Mouse (Mus musculus): ENCODE measurements around the gene Zfp827. TPM values are rescaled to one million over a fixed set of nuclear protein-coding genes. Genes with fewer than 3 reads are reported as not detected.

Zfp827 gene
- polyA plus RNA-seq, 1 experiment from 2014 or later = 5.8 TPM

DNA sequence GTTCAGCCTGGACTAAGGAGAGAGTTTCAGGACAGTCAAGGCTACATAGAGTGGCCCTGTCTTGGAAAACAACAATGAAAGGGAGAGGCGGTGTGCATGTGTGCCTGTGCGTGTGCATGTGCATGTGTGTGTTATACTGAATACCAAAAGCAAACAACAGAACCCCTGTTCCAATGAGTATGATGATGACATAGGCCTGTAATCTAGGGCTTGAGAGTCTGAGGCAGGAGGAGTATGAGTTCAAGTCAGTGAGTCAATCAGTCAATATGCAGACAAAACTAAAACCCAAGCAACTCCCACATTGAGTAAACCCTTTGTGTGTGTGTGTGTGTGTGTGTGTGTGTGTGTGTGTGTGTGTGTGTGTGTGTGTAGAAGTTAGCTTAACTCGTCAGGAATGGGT lies 13.2 kb downstream of the Zfp827 start:
- H3K4me1 ChIP-seq = peaks cover 5% of the 10 kb centered on the region; the same call in 1 of the 2 replicates
- H3K36me3 ChIP-seq = peaks cover 27% of the 10 kb centered on the region
- no peak overlapping the region for H3K4me3 ChIP-seq
- DNase-seq (ENCODE audit: low spot score) = no peak
- H3K27me3 ChIP-seq (ENCODE audit: insufficient read depth, poor library complexity, severe bottlenecking) = no peaks in the 10 kb centered on the region
- WGBS = 81% methylated on average over 3 of the region's 3 CpGs
- no peaks in the 10 kb centered on the region for H3K9me3 ChIP-seq
- H3K27ac ChIP-seq = no peak overlapping the region

DNA sequence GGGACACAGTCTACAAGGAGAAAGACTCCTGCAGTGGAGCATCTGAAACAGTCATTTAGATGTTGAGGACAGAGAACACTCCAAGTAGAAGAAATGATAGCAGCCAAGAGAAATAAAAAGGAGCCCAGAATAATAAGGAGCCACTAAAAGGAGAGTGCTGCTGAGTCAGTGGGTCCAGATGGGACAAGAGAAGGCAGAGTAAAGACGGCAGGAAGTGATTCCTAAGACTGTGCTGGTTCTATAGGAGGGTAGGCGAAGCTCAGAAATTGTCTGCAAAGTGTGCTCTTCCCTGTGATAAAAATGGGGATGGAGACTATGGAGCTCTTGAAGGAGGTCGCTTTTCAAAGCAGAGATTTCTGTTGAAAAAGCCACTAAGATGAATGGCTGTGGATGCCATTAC lies 14.0 kb downstream of the Zfp827 start:
- Histone ChIP-seq H3K4me1 (0 out of 2 replicates have a peak, but pooled peaks cover 5% of the 10 kb centered on the region), H3K27ac (no peak overlapping the region), H3K9me3 (no peaks in the 10 kb centered on the region), H3K4me3 (no peak overlapping the region), H3K36me3 (peaks cover 27% of the 10 kb centered on the region), H3K27me3 (ENCODE audit: insufficient read depth, poor library complexity, severe bottlenecking) (no peaks in the 10 kb centered on the region)
- WGBS = 75% methylated on average over 3 of the region's 3 CpGs
- no peak for DNase-seq (ENCODE audit: low spot score)

DNA sequence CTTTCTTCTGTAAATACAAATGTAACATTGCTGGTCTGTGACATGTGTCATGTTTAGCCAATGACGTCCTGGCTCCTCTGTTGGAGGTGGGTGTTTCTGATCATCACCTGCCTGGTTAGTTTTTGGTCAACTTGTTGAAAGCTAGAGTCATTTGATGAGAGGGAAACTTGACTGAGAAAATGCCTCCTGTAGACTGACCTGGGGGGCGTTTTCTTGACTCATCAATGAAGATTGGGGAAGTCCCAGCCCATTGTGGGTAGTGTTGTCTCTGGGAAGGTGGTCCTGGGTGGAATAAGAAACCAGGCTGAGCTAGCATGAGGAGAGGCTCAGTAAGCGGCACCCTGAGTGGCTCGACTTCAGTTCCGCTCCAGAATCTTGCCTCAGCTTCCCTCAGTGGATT lies 16.4 kb downstream of the Zfp827 start:
- H3K4me3 ChIP-seq = no peak overlapping the region
- no peak for DNase-seq (ENCODE audit: low spot score)
- peaks cover 16% of the 10 kb centered on the region; the same call in 1 of the 2 replicates for H3K36me3 ChIP-seq
- H3K9me3 ChIP-seq = no peaks in the 10 kb centered on the region
- H3K27me3 ChIP-seq (ENCODE audit: insufficient read depth, poor library complexity, severe bottlenecking) = no peaks in the 10 kb centered on the region
- WGBS = 92% methylated on average over 5 of the region's 5 CpGs
- no peak overlapping the region for H3K27ac ChIP-seq
- H3K4me1 ChIP-seq = 0 out of 2 replicates have a peak, but pooled peaks cover 5% of the 10 kb centered on the region

DNA sequence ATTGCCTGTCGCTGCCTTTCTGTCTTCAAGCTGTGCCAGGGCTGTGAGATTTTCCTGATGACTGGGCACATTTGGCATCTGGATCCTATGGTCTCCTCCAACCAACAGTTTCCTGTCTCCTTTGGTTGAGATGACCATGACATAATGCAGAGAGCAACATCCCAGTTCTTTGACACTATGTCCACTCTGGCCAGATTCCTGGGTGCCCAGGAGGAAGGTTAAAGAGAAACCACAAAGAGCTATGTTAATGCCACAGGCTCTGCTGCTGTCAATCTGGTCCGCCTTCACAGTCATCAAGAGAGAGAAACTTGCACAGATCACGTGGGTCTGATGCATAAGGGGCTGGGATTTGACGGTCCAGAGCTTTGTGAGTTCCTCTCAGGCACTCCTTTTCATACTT lies 18.4 kb downstream of the Zfp827 start:
- no peaks in the 10 kb centered on the region for H3K27me3 ChIP-seq (ENCODE audit: insufficient read depth, poor library complexity, severe bottlenecking)
- DNase-seq (ENCODE audit: low spot score) = no peak
- H3K4me3 ChIP-seq = no peak overlapping the region
- H3K4me1 ChIP-seq = 0 out of 2 replicates have a peak, but pooled peaks cover 5% of the 10 kb centered on the region
- 85% methylated on average over 4 of the region's 4 CpGs for WGBS
- H3K9me3 ChIP-seq = no peaks in the 10 kb centered on the region
- H3K36me3 ChIP-seq = peaks cover 23% of the 10 kb centered on the region
- H3K27ac ChIP-seq = no peak overlapping the region

DNA sequence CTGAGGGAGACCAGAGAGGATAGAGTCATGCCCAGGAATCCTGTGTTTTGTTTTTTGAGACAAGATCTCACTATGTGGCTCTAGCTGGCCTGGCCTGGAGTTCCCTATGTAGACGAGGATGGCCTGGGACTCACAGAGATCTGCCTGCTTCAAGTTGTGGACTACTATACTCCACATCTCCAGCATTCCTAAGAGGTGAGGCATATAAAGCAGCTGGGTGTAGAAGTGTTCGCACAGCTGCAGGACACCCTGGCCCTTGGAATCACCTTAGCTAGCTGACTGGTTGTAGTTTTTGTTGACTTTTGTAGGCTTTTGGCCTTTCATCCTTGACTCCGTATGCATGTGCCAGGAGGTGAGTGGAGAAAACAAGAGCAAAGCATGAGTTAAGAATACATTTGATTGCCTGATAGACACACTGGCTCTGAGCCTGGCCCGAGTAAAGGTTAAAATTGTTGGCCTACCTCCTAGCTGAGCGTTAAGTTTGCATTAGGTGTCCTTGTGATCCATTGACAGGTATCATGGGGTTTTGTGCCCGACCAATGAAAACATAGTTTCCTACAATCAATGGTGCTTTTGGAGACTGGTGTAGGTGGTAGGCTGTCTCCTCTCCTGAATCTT lies 20.3 kb downstream of the Zfp827 start:
- WGBS = 84% methylated on average over 6 of the region's 6 CpGs
- Histone ChIP-seq H3K4me3 (no peak overlapping the region), H3K36me3 (peaks cover 32% of the 10 kb centered on the region), H3K27ac (no peak overlapping the region), H3K9me3 (no peaks in the 10 kb centered on the region), H3K27me3 (ENCODE audit: insufficient read depth, poor library complexity, severe bottlenecking) (no peaks in the 10 kb centered on the region), H3K4me1 (0 out of 2 replicates have a peak, but pooled peaks cover 5% of the 10 kb centered on the region)
- DNase-seq (ENCODE audit: low spot score) = no peak

DNA sequence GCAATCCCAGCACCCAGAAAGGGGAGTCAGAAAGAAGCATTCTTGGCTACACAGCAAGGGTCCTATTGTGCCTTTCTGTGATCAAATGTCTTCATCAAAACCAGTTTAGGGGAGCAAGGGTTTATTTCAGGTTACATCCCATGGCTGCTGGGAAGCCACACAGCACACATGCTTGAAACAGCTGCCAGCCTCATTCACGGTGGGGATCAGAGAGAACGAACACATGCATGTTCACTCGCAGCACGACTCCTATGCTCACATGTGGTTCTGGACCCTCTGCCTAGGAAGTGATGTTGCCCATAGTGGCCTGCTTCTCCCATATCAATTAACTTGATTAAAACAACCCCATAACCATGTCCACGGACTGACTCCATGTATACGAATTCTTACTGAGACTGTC lies 26.0 kb downstream of the Zfp827 start:
- Histone ChIP-seq H3K9me3 (no peaks in the 10 kb centered on the region), H3K27ac (no peak overlapping the region), H3K4me1 (peaks cover 24% of the 10 kb centered on the region), H3K36me3 (peaks cover 29% of the 10 kb centered on the region), H3K27me3 (ENCODE audit: insufficient read depth, poor library complexity, severe bottlenecking) (no peaks in the 10 kb centered on the region), H3K4me3 (no peak overlapping the region)
- DNase-seq (ENCODE audit: low spot score) = no peak
- WGBS = 95% methylated on average over 6 of the region's 6 CpGs

DNA sequence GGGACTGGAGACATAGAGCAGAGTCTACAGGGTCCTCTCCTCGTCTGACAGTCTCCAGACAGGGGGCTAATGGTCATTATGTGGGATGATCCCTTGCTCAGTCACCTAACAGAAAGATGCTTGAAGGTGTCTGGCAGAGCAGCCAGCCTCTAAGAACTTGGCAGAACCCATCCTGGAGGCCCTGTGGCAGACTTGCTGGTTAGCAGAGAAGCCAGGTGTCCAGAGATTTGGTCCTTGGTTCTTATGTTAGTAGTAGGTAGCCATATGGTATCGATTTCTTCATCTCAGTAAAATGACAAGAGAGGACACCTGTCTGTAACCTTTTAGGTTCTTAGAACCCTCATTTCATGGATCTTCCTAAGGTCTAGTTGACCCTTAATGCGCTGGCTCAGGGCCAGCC lies 28.9 kb downstream of the Zfp827 start:
- 72% methylated on average over 3 of the region's 3 CpGs for WGBS
- H3K4me3 ChIP-seq = no peak overlapping the region
- H3K9me3 ChIP-seq = no peaks in the 10 kb centered on the region
- peaks cover 40% of the 10 kb centered on the region for H3K4me1 ChIP-seq
- H3K27ac ChIP-seq = no peak overlapping the region
- no peaks in the 10 kb centered on the region for H3K27me3 ChIP-seq (ENCODE audit: insufficient read depth, poor library complexity, severe bottlenecking)
- DNase-seq (ENCODE audit: low spot score) = no peak
- H3K36me3 ChIP-seq = peaks cover 37% of the 10 kb centered on the region

DNA sequence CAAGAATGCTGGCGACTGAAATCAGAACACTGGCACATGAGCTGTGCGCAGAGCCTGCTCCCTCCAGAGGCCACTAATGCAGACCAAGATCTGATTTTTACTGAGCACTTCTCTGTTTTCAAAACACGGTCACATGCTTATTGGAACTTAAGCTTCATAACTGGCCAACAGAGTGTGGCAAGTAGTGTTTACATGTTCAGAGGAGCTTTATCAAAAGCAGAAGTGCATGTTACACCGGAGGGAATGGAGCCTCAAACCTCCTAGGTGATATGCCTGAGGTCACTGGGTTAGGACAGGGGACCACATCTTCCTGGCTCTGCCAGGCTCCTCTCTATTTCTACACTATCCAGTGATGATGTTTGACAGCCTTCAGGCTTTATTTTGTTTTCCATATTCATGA lies 31.1 kb downstream of the Zfp827 start:
- H3K4me1 ChIP-seq = peaks cover 40% of the 10 kb centered on the region
- H3K27ac ChIP-seq = 0 out of 2 replicates have a peak overlapping the region, but pooled peaks have one; percentile 22
- no peak overlapping the region for H3K4me3 ChIP-seq
- no peaks in the 10 kb centered on the region for H3K27me3 ChIP-seq (ENCODE audit: insufficient read depth, poor library complexity, severe bottlenecking)
- DNase-seq (ENCODE audit: low spot score) = no peak
- WGBS = 76% methylated on average over 4 of the region's 4 CpGs
- peaks cover 50% of the 10 kb centered on the region for H3K36me3 ChIP-seq
- H3K9me3 ChIP-seq = no peaks in the 10 kb centered on the region

DNA sequence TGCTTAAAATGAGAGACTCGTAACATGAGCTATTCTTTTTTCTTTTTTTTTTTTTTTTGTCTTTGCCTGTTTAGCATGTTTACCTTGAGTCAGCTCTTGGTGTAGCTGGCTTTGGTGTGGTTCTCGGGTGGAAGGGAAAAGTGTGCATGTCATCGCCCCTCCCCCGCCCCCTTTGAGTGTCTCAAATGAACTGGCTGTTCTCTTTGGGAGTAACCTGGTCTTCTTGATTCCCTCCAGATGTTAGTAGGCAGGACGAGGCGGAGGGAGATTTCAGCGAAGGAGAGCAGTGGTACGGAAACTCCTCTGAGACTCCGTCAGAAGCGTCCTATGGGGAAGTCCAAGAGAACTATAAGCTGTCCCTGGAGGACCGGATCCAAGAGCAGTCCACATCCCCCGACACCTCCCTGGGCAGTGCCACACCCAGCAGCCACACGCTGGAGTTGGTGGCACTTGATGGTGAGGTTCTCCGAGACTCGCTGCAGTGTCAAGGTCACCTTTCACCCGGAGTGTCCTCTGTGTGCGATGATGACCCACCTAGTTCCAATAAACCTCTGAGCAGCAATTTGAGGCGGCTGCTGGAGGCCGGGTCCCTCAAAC lies 31.9 kb downstream of the Zfp827 start:
- 73% methylated on average over 19 of the region's 19 CpGs for whole genome bisulfite sequencing
- Histone ChIP-seq H3K9me3 (no peaks in the 10 kb centered on the region), H3K4me1 (peaks cover 40% of the 10 kb centered on the region), H3K4me3 (no peak overlapping the region), H3K36me3 (peaks cover 46% of the 10 kb centered on the region), H3K27me3 (ENCODE audit: insufficient read depth, poor library complexity, severe bottlenecking) (no peaks in the 10 kb centered on the region), H3K27ac (peak overlapping the region; percentile 18; the same call in 1 of the 2 replicates)
- DNase-seq (ENCODE audit: low spot score) = no peak

DNA sequence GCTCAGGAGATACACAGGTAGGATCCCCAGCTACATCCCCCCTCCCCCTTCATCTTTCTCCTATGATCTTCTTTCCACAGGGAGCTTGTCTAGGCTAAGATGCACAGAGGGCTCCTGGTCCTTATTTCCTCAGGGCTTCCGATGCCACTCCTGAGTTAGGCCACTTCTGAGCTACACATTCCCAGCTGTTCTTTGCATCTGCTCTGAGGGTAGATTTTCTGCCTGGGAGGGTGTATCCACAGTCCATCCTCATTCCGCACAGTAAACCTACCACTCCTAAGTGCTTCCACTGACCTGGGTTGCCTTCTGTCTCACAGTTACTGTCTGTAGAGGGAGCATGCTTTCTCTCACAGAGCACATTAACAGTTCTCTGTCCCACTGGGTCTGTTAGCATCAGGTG lies 37.7 kb downstream of the Zfp827 start:
- DNase-seq (ENCODE audit: low spot score) = no peak
- Histone ChIP-seq H3K4me3 (no peak overlapping the region), H3K36me3 (peaks cover 82% of the 10 kb centered on the region), H3K9me3 (no peaks in the 10 kb centered on the region), H3K4me1 (peaks cover under 1% of the 10 kb centered on the region; the same call in 1 of the 2 replicates), H3K27ac (no peak overlapping the region), H3K27me3 (ENCODE audit: insufficient read depth, poor library complexity, severe bottlenecking) (no peaks in the 10 kb centered on the region)
- WGBS = 83% methylated on average over 2 of the region's 2 CpGs

DNA sequence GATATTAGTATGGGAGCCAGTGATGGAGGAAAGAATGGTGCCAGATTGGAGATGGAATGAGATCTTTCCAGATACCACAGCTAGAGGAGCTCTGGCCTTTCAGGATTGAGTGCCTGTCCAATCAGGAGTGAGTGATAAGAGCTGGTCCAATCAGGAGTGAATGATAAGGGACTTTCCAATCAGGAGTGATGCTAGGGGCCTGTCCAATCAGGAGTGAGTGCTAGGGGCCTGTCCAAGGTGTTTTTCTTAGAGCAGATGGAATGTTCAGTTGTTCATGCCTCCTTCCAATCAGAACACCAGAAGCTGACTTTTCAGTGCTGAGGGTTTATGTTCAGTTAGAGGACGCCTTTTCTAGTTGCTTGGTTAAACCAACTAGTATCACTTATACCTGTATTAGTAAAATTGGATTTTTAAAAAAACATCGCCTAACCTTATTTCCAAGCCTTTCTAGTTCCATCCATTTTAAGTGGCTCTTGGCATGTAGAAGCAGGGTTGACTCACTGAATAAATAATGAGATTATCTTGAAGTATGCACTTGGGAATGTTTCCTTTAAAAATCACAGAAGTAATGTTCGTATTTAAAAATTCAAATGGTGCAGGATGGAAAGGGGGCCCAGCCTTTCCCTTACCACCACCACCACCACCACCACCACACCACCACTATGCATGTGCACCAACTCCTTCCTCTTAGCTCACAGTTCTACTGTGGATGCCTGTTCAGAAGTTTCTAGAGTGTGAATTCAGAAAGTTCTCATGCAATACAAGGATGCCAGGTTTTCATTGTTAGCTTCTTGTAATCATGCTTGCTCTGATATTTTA lies 39.8 kb downstream of the Zfp827 start:
- H3K9me3 ChIP-seq = no peaks in the 10 kb centered on the region
- H3K4me1 ChIP-seq = peaks cover 4% of the 10 kb centered on the region; the same call in 1 of the 2 replicates
- H3K36me3 ChIP-seq = peaks cover 77% of the 10 kb centered on the region
- DNase-seq (ENCODE audit: low spot score) = no peak
- H3K4me3 ChIP-seq = no peak overlapping the region
- no peak overlapping the region for H3K27ac ChIP-seq
- WGBS = 90% methylated on average over 3 of the region's 3 CpGs
- no peaks in the 10 kb centered on the region for H3K27me3 ChIP-seq (ENCODE audit: insufficient read depth, poor library complexity, severe bottlenecking)

DNA sequence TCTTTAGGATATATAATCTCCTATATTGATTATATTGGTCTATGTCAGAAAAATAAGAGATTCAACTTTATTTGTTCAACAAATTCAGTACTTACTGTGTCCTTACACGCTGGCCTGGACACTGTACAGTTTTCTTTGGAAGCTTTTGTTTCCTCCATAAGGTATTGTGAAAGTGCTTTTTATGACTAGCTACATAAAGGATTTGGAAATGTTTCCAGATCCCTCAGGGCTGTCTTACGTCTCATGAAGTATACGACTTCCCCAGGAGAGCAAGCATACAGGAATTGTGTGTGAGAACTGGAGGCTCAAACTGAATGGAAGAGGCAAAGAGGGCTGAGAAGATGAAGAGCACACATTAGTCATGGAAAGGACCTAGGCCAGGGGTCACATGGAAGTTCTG lies 45.1 kb downstream of the Zfp827 start:
- 84% methylated on average over 3 of the region's 3 CpGs for WGBS
- no peaks in the 10 kb centered on the region for H3K9me3 ChIP-seq
- peaks cover 12% of the 10 kb centered on the region for H3K4me1 ChIP-seq
- no peaks in the 10 kb centered on the region for H3K27me3 ChIP-seq (ENCODE audit: insufficient read depth, poor library complexity, severe bottlenecking)
- DNase-seq (ENCODE audit: low spot score) = no peak
- no peak overlapping the region for H3K4me3 ChIP-seq
- H3K36me3 ChIP-seq = peaks cover 81% of the 10 kb centered on the region
- no peak overlapping the region for H3K27ac ChIP-seq

DNA sequence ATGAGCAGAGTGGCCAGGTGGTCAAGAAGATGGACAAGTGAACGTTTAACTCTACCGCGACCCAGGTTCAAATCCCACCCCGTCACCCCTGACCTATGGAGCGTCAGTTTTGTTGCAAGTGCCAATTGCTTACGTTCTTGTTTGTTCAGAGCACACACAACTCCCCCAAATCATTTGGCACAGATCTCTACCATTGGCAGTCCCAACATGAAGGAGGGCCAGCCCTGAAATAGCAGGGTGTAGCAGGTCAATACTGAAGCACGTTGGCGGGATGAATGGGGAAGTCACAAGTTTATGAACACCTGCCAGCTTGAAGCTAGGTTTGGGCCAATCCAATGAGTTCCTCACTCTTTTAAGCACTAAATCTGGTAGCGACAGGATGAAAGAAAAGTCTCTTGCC lies 46.7 kb downstream of the Zfp827 start:
- no peaks in the 10 kb centered on the region for H3K9me3 ChIP-seq
- peaks cover 79% of the 10 kb centered on the region for H3K36me3 ChIP-seq
- 90% methylated on average over 9 of the region's 9 CpGs for WGBS
- no peak overlapping the region for H3K27ac ChIP-seq
- no peak overlapping the region for H3K4me3 ChIP-seq
- peaks cover 27% of the 10 kb centered on the region for H3K4me1 ChIP-seq
- H3K27me3 ChIP-seq (ENCODE audit: insufficient read depth, poor library complexity, severe bottlenecking) = no peaks in the 10 kb centered on the region
- DNase-seq (ENCODE audit: low spot score) = no peak
